ENCODE assay signal across 20 mouse cellular contexts in genomic region chr8:122716566-122716965, GRCm38 (mm10). TPM values are rescaled to one million over a fixed set of nuclear protein-coding genes. Genes with fewer than 3 reads are reported as not detected.
A peak's percentile ranks its signal among the peaks of the same experiment; 100 is the strongest.
DNase-seq lines count a peak whose midpoint lies in the region; ATAC-seq lines count a peak whose summit lies in the region.
"Had no signal": no experiment of that assay in that cellular context is flagged by ENCODE, and none has a peak within 500 bp of the region (broad histone marks: within the 10 kb centered on the region; RNA-seq: fewer than 3 reads in every experiment).

No protein-coding gene starts in this region.

- peak; percentile 25 for DNase-seq in adrenal gland, postnatal 14 days
- no peak for DNase-seq in adrenal gland, postnatal 4 days (ENCODE audit: low spot score in 2 of 2)
- no peak for DNase-seq in limb, embryonic 10.5 days (ENCODE audit: low spot score)
- peak; percentile 22 for DNase-seq in ovary, postnatal 36 days (ENCODE audit: low spot score)
- no peak for DNase-seq in ovary, postnatal 10 days (ENCODE audit: low spot score)
- DNase-seq in embryonic facial prominence, embryonic 10.5 days (ENCODE audit: low spot score) = no peak
- no peak for DNase-seq in right cerebral cortex, postnatal 10 days (ENCODE audit: low spot score in 2 of 2)
- DNase-seq: adrenal gland, postnatal 36 days; heart, postnatal 4 days; kidney, adult 18-20 months; kidney, postnatal 10 days; midbrain, embryonic 14.5 days; spleen, adult 18-20 months; thymus, adult 18-20 months had no signal

- H3K36me3 ChIP-seq in limb, embryonic 13.5 days = no peaks in the 10 kb centered on the region
- H3K36me3 ChIP-seq in limb, embryonic 10.5 days = no peaks in the 10 kb centered on the region
- no peaks in the 10 kb centered on the region for H3K36me3 ChIP-seq in embryonic facial prominence, embryonic 10.5 days (replicated peaks)
- H3K36me3 ChIP-seq: forebrain, embryonic 12.5 days; heart, embryonic 13.5 days; liver, embryonic 12.5 days had no signal

- H3K27me3 ChIP-seq in limb, embryonic 13.5 days = peaks cover 28% of the 10 kb centered on the region
- H3K27me3 ChIP-seq in limb, embryonic 10.5 days (ENCODE audit: low read depth, poor library complexity, severe bottlenecking) = peaks cover 65% of the 10 kb centered on the region
- peaks cover 51% of the 10 kb centered on the region for H3K27me3 ChIP-seq in embryonic facial prominence, embryonic 10.5 days (replicated peaks; ENCODE audit: low read depth, poor library complexity, severe bottlenecking)

- WGBS in limb, embryonic 13.5 days = 68% methylated on average over 8 of the region's 8 CpGs
- WGBS in limb, embryonic 10.5 days = 74% methylated on average over 8 of the region's 8 CpGs
- 76% methylated on average over 8 of the region's 8 CpGs for WGBS in embryonic facial prominence, embryonic 10.5 days

- H3K4me3 ChIP-seq in limb, embryonic 13.5 days = no peak overlapping the region
- no peak overlapping the region for H3K4me3 ChIP-seq in limb, embryonic 10.5 days
- no peak overlapping the region for H3K4me3 ChIP-seq in embryonic facial prominence, embryonic 10.5 days
- H3K4me3 ChIP-seq: forebrain, embryonic 12.5 days; heart, embryonic 13.5 days; liver, embryonic 12.5 days had no signal

- H3K9me3 ChIP-seq in limb, embryonic 13.5 days = no peaks in the 10 kb centered on the region
- H3K9me3 ChIP-seq in limb, embryonic 10.5 days (replicated peaks) = no peaks in the 10 kb centered on the region
- H3K9me3 ChIP-seq in embryonic facial prominence, embryonic 10.5 days = no peaks in the 10 kb centered on the region
- H3K9me3 ChIP-seq: forebrain, embryonic 12.5 days; heart, embryonic 13.5 days; liver, embryonic 12.5 days had no signal

- 0 out of 2 replicates have a peak overlapping the region, but pooled peaks have one; percentile 19 for H3K9ac ChIP-seq in limb, embryonic 13.5 days
- H3K9ac ChIP-seq: forebrain, embryonic 12.5 days; heart, embryonic 13.5 days; liver, embryonic 12.5 days had no signal

- ATAC-seq in limb, embryonic 13.5 days (ENCODE audit: low FRiP score, low read depth) = no peak
- ATAC-seq: activated CD4-positive, CD25-positive, alpha-beta regulatory T cell, adult 4 months; liver, embryonic 12.5 days; Patski had no signal

- no peak overlapping the region for H3K4me2 ChIP-seq in limb, embryonic 13.5 days (replicated peaks)
- H3K4me2 ChIP-seq: forebrain, embryonic 12.5 days; heart, embryonic 13.5 days; liver, embryonic 12.5 days had no signal

- H3K27ac ChIP-seq in limb, embryonic 13.5 days = no peak overlapping the region
- no peak overlapping the region for H3K27ac ChIP-seq in limb, embryonic 10.5 days
- H3K27ac ChIP-seq in embryonic facial prominence, embryonic 10.5 days (replicated peaks) = 0 out of 2 replicates have a peak overlapping the region, but pooled peaks have one; percentile 14
- H3K27ac ChIP-seq: forebrain, embryonic 12.5 days; heart, embryonic 13.5 days; liver, embryonic 12.5 days had no signal

- H3K4me1 ChIP-seq in limb, embryonic 13.5 days = peaks cover 11% of the 10 kb centered on the region
- H3K4me1 ChIP-seq in limb, embryonic 10.5 days = peaks cover 35% of the 10 kb centered on the region
- peaks cover 22% of the 10 kb centered on the region for H3K4me1 ChIP-seq in embryonic facial prominence, embryonic 10.5 days

RNA-seq across cellular contexts. Expression of gene Cbfa2t3, which starts 17.7 kb away (rescaled TPM):
- total RNA-seq in adrenal gland, postnatal 14 days (2021) = 13.6 and 14.9 TPM in 2 replicates
- 10 to 100 TPM; 11.3 to 12.0 TPM for total RNA-seq in adrenal gland, postnatal 4 days (2021)
- polyA plus RNA-seq in limb, embryonic 13.5 days (2015; fragmentation: Nextera tagmentation; extraction: Ambion mirVana) = 4.3 and 4.8 TPM in 2 replicates
- polyA plus RNA-seq in limb, embryonic 10.5 days (2016; fragmentation: Nextera tagmentation; extraction: Ambion mirVana) = 2.0 and 2.8 TPM in 2 replicates
- 1.7 and 2.3 TPM in 2 replicates for polyA plus RNA-seq in embryonic facial prominence, embryonic 10.5 days (2016; fragmentation: Nextera tagmentation; extraction: Ambion mirVana)

RNA-seq across cellular contexts. Expression of gene Acsf3, which starts 58.7 kb away (rescaled TPM):
- 48.0 and 50.6 TPM in 2 replicates for total RNA-seq in adrenal gland, postnatal 14 days (2021)
- 10 to 100 TPM; 34.0 to 35.8 TPM for total RNA-seq in adrenal gland, postnatal 4 days (2021)
- 18.2 and 19.8 TPM in 2 replicates for polyA plus RNA-seq in limb, embryonic 13.5 days (2015; fragmentation: Nextera tagmentation; extraction: Ambion mirVana)
- polyA plus RNA-seq in limb, embryonic 10.5 days (2016; fragmentation: Nextera tagmentation; extraction: Ambion mirVana) = 18.6 and 19.2 TPM in 2 replicates
- 15.9 and 16.4 TPM in 2 replicates for polyA plus RNA-seq in embryonic facial prominence, embryonic 10.5 days (2016; fragmentation: Nextera tagmentation; extraction: Ambion mirVana)

Comparison
In these comparisons a context has a peak if more than half of its experiments do, and no peak if none do; other contexts are left out.
1. DNase-seq: peak in adrenal gland, postnatal 14 days (single experiment) and ovary, postnatal 36 days (single experiment); none in adrenal gland, postnatal 4 days (0 of 2), limb, embryonic 10.5 days (single experiment), ovary, postnatal 10 days (single experiment), embryonic facial prominence, embryonic 10.5 days (single experiment) and right cerebral cortex, postnatal 10 days (0 of 2).